Mouse (Mus musculus): ENCODE data around the gene 5830473C10Rik. TPM values are rescaled to one million over a fixed set of nuclear protein-coding genes. Genes with fewer than 3 reads are reported as not detected.
"Not testable (repeated sequence)": the region's sequence is repeated elsewhere in the genome, so short reads cannot be mapped to it uniquely, and the experiment has no call there.

Gene 5830473C10Rik
- total RNA-seq, 2 experiments from 2014 or later: not detected

DNA sequence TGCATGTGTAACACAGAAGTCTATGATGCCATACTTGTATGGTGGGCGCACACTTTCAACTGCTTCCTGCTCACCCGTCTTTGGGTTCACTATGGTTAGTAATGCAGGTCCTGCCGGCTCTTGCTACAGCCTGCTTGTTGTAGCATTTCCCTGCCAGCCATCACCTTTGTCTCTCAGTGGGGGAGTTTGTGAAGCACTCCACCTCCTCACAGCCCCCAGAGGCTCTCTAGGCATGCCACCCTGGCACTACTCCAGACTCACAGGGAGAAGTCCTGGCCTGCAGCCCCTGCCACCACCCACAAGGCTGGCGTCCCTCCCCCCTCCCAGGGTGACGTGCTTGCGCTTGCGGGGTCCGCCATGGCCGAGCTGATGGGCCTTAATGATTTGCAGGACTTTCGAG lies 29.8 kb downstream of the 5830473C10Rik start:
- DNase-seq (ENCODE audit: extremely low spot score in 1 of 2, low spot score in 1 of 2): no peak

GRCm38 (mm10) chr5:90591936-90592335 lies 31.0 kb downstream of the 5830473C10Rik start:
- no peak for DNase-seq (ENCODE audit: extremely low spot score in 1 of 2, low spot score in 1 of 2)

DNA sequence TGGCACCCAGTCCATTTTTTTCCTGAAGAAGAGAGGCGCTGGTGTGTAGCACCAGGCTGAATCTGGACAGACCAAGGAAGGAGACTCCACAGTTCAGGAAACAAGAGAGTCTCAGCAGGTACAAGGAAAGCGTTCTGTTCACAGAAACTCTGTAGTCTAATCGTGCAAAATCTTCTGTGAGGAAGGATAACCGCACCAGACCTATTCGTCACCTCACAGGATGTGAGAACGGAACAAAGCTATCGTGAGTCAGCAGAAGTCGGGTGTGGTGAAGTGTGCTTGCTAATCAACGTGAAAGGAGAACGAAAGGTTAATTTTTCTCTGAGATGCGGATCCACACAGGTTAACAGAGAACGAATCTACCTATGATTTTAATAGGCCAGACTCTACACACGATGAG lies 34.0 kb downstream of the 5830473C10Rik start:
- no peak for DNase-seq (ENCODE audit: extremely low spot score in 1 of 2, low spot score in 1 of 2)

DNA sequence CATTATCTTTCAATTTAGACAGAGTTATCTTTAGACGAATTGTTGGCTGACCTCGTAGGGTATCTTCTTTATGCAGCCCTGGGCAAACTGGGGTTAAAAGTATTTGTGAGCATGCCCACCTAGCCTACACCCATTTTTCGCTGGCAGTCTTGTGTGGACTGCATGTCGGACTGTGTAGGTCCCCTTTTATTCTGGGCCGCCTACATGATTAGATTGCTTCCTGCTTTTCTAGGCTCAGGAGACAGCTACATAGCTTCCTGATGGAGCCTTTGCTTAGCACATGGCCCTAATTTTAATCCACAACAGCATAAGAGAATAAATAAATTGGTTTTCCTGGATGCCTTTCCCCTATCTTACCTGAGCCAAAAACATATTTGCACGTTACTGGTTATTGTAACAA lies 35.2 kb downstream of the 5830473C10Rik start:
- DNase-seq (ENCODE audit: extremely low spot score in 1 of 2, low spot score in 1 of 2): no peak

DNA sequence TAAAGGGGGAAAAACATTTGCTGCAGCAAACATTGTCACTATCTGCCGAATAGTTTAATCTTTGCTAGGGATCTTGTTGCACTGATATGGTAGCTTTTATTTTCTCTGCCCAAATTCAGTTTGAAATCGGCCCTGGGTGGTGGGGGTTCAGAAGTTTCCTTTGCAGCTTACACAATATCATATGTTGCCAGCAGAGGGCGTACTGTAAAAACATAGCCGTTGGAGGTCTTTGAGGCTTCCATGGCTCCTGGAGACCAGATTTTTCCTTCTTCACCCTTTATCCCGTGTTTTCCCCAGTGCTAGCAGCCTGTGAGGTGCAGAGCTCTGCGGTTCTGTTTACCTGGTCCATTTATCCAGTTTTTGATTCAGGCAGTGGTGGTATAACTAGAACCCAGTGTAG lies 40.6 kb downstream of the 5830473C10Rik start:
- DNase-seq (ENCODE audit: extremely low spot score in 1 of 2, low spot score in 1 of 2): peak in 1 of 2 experiments; percentile 66

DNA sequence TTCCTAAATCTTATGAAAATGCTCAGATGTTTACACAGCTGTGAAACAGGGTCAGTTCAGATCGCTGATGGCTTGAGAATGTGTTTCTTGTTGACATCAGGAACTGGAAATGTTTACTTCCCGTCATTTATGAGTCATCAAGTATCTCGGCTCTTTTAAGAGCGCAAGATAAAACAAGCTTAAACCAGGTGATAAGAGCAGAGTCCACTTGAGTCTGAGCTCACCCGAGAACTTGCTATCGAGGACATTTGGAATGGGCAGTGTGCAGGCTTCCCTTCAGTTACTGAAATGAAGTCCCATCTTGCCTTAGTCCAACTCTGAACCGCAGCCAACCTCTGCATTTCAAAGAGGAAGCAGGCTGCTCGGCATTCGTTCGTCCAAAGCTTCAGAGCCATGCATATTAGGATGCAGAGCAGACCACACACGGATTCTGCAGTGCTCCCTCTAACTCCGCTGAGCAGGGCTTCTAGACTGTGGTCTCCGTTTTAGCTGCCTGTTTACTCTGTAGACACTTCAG lies 42.6 kb downstream of the 5830473C10Rik start:
- peak in 1 of 2 experiments; percentile 8 for DNase-seq (ENCODE audit: extremely low spot score in 1 of 2, low spot score in 1 of 2)

DNA sequence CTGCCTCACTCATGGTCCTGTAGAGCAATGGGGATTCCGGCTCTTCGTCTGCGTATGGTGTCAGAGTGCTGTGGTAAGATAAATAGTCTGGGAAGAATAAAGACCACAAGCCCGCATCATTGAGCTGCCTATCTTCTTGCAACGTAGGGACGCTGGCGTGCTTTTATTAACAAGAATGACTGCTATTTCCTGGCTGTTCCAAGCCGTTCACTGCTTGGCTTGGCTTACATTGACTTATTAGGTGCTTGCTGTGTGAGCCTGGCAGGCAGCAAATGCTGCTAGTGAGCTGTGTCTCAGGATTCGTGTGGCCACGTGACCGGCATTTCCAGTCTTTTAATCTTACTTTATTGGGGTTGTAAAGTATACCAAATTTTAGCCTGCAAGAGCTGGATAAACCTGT lies 48.0 kb downstream of the 5830473C10Rik start:
- no peak for DNase-seq (ENCODE audit: extremely low spot score in 1 of 2, low spot score in 1 of 2)

DNA sequence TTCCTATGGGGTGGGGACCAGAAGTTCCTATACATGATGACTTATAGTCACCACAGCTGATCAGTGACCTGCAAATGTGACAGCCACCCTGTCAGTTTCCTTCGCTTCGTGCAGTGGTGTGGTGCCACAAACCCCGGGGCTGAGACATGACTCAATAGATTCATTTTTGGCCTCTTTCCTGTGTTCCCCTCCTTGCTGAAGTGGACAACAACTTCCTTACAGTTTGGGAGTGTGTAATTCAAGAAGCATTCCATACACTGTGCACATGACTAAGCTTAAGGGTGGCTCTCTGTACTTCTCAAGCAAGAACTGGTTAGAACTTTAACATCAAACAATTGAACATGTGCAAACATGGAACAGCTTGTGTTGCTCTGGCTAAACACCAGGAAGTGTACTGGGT lies 50.5 kb downstream of the 5830473C10Rik start:
- no peak for DNase-seq (ENCODE audit: extremely low spot score in 1 of 2, low spot score in 1 of 2)

- no peak for DNase-seq (ENCODE audit: extremely low spot score in 1 of 2, low spot score in 1 of 2)
Observed at GRCm38 (mm10) chr5:90611996-90612611, 51.2 kb downstream of the 5830473C10Rik start.

DNA sequence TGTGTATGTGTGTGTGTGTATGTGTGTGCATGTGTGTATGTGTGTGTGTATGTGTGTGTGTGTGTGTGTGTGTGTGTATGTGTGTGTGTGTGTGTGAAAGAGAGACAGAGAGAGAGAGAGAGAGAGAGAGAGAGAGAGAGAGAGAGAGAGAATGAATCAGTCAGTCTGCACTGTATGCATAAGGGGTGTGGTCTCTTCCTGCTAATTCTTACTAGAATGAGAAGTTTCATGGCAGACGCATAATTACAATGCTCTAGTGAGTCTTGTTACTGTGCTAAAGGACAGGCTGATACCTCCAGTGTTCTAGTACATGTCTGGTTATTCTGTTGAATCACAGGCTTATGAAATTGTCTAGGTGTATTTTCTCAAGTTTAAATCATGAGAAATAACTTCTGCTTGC lies 51.8 kb downstream of the 5830473C10Rik start:
- DNase-seq (ENCODE audit: extremely low spot score in 1 of 2, low spot score in 1 of 2): not testable (repeated sequence)

DNA sequence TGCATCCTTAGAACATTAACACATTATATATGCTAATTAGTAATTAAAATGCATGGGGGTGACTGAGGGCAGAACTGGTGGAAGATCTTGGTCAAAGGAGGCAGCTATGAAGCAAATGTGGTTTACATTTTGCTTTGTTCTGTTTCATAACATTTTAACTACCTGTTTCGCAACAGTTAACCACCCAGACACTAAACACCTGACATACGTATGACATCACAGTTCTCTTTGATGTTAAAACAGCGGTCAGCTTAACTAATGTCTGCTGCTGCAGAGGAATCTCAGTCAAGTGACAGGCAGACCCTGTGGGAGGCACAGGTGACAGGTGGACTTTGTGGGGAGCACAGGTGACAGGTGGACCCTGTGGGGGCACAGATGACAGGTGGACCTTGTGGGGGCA lies 57.0 kb downstream of the 5830473C10Rik start:
- no peak for DNase-seq (ENCODE audit: extremely low spot score in 1 of 2, low spot score in 1 of 2)

DNA sequence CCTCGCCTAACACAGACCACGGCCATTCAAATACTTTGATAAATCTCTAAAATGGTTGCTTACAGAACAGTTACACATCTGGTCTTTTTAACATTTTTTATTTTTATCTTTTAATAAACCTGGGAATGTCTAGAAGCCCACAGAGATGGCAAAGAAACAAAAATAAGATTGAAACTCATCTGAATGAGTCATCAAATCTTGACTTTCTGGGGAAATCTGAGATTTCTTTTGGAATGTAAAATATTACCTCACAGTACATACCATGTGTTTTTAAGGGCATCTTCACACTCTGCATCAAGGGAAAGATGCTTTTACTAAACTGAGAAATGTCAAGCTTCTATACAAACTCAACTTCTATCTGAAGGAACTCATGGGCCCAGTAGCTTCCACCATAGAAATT lies 60.4 kb downstream of the 5830473C10Rik start:
- no peak for DNase-seq (ENCODE audit: extremely low spot score in 1 of 2, low spot score in 1 of 2)

- DNase-seq (ENCODE audit: extremely low spot score in 1 of 2, low spot score in 1 of 2): no peak
Observed at GRCm38 (mm10) chr5:90621726-90622125, 60.8 kb downstream of the 5830473C10Rik start.

DNA sequence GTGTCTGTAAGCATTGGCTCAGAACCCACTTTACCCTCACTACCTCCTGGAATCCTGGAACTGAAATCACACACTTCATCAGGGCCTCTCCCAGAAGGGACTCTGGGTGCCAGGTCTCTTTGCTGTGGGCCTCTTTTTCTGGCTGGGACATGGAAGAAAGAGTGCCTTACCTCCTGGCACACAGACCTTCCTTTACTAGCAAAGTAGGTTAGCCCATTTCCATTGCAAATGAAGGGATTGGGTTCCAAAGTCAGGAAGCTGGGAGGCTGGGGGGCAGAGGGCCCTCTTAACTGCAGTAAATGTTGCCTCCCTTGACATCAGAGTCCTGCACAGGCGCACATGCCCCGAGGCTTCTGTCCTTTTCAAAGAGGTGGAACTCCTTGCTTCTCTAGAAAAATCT lies 62.3 kb downstream of the 5830473C10Rik start:
- no peak for DNase-seq (ENCODE audit: extremely low spot score in 1 of 2, low spot score in 1 of 2)

GRCm38 (mm10) chr5:90624708-90625425 lies 64.0 kb downstream of the 5830473C10Rik start:
- no peak for DNase-seq (ENCODE audit: extremely low spot score in 1 of 2, low spot score in 1 of 2)

GRCm38 (mm10) chr5:90627423-90627822 lies 66.5 kb downstream of the 5830473C10Rik start:
- DNase-seq (ENCODE audit: extremely low spot score in 1 of 2, low spot score in 1 of 2): no peak

GRCm38 (mm10) chr5:90628011-90628410 lies 67.1 kb downstream of the 5830473C10Rik start:
- DNase-seq (ENCODE audit: extremely low spot score in 1 of 2, low spot score in 1 of 2): no peak

DNA sequence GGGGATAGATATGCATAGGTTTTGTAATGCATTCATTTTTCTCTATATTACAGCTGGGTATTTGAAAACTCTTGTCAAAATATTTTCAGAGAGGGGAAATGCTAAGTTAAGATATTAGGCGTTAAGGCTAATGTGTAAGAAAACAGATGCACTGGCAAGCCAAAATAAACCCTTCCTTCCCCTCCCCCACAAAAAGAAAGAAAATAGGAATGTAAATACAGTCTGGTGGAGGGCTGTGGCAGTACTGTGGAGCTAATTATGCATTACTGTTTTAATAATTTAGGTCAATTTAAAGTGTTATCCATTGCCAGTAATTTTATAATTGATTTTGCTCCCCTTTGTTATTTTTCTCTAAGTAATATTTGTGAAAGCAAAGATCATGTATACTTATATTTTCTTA lies 67.6 kb downstream of the 5830473C10Rik start:
- no peak for DNase-seq (ENCODE audit: extremely low spot score in 1 of 2, low spot score in 1 of 2)

DNA sequence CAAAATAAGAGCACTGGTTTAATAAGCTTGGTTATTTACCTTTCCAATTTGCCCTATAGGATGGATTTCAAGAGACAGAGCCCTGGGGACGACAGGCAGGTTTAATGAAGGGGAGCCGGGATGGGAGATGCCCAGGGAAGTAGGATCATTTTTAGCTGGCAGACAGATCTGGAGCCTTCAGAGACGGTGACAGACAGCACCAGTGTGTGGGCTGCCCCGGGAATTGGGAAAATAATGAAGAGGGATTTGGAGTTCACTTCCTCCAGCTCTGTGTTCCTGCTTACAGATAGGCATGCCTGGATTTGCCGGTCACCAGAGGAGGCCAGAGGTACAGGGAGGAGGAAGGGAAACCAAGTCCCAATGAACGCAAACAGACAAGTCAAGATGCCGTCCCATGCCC lies 74.0 kb downstream of the 5830473C10Rik start:
- DNase-seq (ENCODE audit: extremely low spot score in 1 of 2, low spot score in 1 of 2): no peak

DNA sequence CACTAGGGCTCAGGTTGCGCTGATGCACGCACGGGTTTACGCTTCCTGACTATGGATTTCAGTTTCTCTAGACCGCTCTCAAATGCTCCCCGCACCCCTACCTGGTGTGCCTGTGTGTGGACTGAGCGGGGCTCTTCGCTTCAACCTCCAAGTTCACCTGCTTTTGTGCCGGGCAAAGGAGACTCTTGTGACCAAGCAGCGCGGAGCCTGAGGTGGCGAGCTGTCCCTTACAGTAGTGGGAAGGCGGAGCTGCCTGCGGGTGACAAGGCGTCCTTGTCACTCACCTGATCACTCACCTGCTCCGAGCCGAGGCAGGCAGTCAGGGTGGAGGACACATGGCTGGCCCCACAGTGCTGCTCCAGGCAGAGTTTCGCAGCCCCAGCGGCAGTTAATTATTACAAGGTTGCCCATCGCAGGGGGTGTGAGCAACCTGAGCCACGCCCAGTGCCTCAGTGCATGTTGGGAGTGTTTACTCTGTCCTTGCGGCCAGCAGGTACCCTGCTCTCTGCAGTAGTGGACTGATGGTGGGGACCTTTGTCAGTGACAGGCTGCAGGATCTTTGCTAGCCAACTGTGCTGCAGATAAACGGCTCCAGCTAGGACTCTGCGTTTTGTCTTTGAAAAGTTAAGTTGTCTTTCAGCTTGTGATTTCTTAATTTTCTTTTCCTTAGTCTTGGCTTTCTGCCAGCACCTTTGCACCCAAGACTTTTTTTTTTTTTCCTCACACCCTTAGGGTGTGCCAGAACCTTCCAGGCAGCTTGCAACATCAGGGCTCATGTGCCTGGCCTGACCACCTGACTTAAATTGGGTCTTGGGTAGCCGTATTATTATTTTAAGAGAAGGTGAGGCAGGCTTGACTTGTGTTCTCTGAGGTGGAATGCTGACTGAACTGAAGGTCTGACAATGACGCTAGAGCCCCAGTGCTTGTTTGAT lies 79.6 kb downstream of the 5830473C10Rik start, which contains the start of gene Rassf6:
Gene Rassf6 (minus strand): TSS at position 372 of the 932 bp plus-strand sequence.
- no peak for DNase-seq (ENCODE audit: extremely low spot score in 1 of 2, low spot score in 1 of 2)

GRCm38 (mm10) chr5:90641218-90641610 lies 80.3 kb downstream of the 5830473C10Rik start:
- no peak for DNase-seq (ENCODE audit: extremely low spot score in 1 of 2, low spot score in 1 of 2)

All from layer of hippocampus, postnatal 25 days (tissue).